Mouse (Mus musculus) stomach, postnatal 0 days (tissue): ENCODE data around the gene Fgfr2.

ENCODE experiments used
- CTCF ChIP-seq: IDR thresholded peaks from 2 replicates; pipeline ENCODE4 v1.5.1; 2016; ENCODE audit warnings: antibody characterized with exemption, low read depth, mild to moderate bottlenecking, moderate library complexity
- EP300 ChIP-seq: optimal IDR thresholded peaks from 2 replicates; pipeline ENCODE3; 2016; ENCODE audit warnings: antibody characterized with exemption

- TF ChIP-seq EP300: no peak
- TF ChIP-seq CTCF: peak; percentile 79
Measured at GRCm38 (mm10) chr7:132315149-132316091, 807.7 kb downstream of the Fgfr2 start.
